Mouse (Mus musculus) lung, postnatal 0 days (tissue): ENCODE measurements around the gene App.

ENCODE experiments used
- CTCF ChIP-seq: IDR thresholded peaks from 2 replicates; pipeline ENCODE4 v1.5.1; 2016; ENCODE audit warnings: antibody characterized with exemption, mild to moderate bottlenecking
- EP300 ChIP-seq: IDR thresholded peaks from 2 replicates; pipeline ENCODE4 v1.6.1; 2016; ENCODE audit warnings: antibody characterized with exemption, mild to moderate bottlenecking, control low read depth

DNA sequence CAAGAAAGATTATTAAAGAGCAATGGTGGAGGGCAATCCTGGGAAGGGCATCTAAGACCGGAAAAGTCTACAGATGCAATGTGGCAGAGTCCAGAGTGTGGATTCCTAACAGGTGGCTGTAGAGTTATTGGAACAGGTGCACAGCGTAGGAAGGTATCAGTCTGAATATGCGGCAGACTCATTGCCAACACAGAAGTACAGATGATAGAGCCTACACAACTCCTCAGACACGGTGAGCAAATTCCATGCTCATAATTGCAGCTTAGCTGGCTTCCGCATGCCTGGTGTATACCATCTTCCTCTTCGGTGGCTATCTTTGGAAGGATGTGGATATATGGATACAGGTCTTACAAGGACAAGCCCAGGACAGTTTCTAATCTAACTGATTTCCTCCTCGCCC is 204.5 kb downstream of the App start:
- TF ChIP-seq EP300: no peak
- TF ChIP-seq CTCF: no peak
